Mouse (Mus musculus) small intestine, adult 2 months (tissue): ENCODE results near the gene Fgf7.

Experiments used
- CTCF ChIP-seq: fragments of 200-500 bp; IDR thresholded peaks from 2 replicates; pipeline ENCODE4 v1.5.1; 2012; ENCODE audit warnings: low read depth, mild to moderate bottlenecking, control low read depth, inconsistent platforms, low read length, moderate library complexity, mixed read lengths; ENCODE audit not compliant: insufficient replicate concordance, insufficient read length; ENCODE audit errors: extremely low read depth
- POLR2A ChIP-seq: fragments of 200-500 bp; IDR thresholded peaks from 2 replicates; pipeline ENCODE4 v1.6.1; 2012; ENCODE audit warnings: low read depth, mild to moderate bottlenecking, control low read depth, inconsistent platforms, low read length, moderate library complexity

- TF ChIP-seq POLR2A (no peak), CTCF (no peak)
These were observed 19.3 kb upstream of the Fgf7 start for GRCm38 (mm10) chr2:126014989-126015710.
